Mouse (Mus musculus) megakaryocyte progenitor cell, adult 5-6 weeks (primary cell): ENCODE data around the gene Fyco1. TPM values are rescaled to one million over a fixed set of nuclear protein-coding genes. Genes with fewer than 3 reads are reported as not detected.
A peak's percentile ranks its signal among the peaks of the same experiment; 100 is the strongest.

Experiments used
- ATAC-seq: replicated peaks from 2 replicates; pipeline ENCODE4 v1.8.0; 2016; ENCODE audit warnings: mild to moderate bottlenecking, moderate TSS enrichment, inconsistent platforms; ENCODE audit not compliant: poor library complexity
- total RNA-seq, 2 experiments: library from RNA; stranded (forward) in 1 of 2; stranded (reverse) in 1 of 2; fragments of 157-497, 149-512 nt in 1 of 2; fragments of 200-1000 nt in 1 of 2; gene quantifications; 2 replicates each; pipeline versions ENCODE4 v1.2.3 to v1.2.4; 2015 to 2017

The Fyco1 gene
- total RNA-seq (2015) (13.0 and 16.4 TPM in 2 replicates), total RNA-seq (2017) (10.9 and 14.6 TPM in 2 replicates)

GRCm38 (mm10) chr9:123851713-123852448, at the start of gene Fyco1:
Gene Fyco1, minus strand, starts transcription at chr9:123851899.
- peak; percentile 86 for ATAC-seq

- ATAC-seq, result no peak
These were observed 20.4 kb upstream of the Fyco1 start for GRCm38 (mm10) chr9:123872049-123872448.

- ATAC-seq, result peak; percentile 80
These were observed 17.6 kb upstream of the Fyco1 start for GRCm38 (mm10) chr9:123869167-123869784.

DNA sequence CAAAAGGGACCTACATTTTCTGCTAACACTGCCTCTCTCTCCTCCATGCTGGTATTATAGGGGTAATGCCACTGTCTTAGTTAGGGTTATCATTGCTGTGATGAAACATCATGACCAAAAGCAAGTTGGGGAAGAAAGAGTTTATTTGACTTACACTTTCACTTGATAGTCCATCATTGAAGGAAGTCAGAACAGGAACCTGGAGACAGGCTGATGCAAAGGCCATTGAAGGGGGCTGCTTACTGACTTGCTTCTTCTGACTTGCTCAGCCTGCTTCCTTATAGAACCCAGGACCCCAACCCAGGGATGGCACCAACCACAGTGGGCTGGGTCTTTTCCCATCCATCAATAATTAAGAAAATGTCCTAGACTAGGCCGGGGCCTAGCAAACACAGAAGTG, 11.9 kb upstream of the Fyco1 start:
- peak; percentile 60 for ATAC-seq

DNA sequence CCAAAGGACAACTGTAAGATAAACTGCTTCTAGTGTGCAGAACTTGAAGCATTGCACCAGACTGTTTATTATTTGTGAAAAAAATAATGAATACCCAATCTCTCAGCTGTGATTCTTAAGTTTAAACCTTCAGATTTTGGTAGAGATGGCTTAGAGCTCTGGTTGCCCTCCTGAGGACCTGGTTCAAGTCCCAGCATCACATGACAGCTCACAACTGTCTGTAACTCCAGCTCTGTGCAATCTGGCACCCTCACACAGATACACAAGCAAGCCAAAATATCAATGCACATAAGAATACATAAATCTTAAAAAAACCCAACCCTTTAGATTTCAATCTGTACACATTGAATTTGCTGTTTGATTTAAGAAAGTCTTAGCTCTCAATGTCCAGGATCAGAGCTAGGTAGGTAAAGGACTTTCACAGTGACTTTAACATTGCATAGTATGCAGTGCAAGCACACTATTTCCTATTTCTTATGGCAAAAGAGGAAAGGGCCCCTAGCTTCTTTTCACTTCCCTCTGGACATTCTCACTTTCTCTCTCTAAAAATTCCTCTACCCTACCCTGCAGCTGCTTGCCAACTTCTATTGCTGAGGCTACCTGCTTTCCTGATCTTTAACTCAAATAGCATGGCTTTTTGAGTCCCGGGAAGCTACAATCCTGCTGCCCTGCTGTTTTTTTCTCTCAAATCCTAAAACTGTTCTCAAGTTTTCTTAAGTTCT, 11.4 kb upstream of the Fyco1 start:
- peak; percentile 70 for ATAC-seq

GRCm38 (mm10) chr9:123861929-123862328, 10.2 kb upstream of the Fyco1 start, which contains the start of gene Xcr1:
Gene Xcr1, minus strand, starts transcription at chr9:123862029.
- ATAC-seq, result no peak

DNA sequence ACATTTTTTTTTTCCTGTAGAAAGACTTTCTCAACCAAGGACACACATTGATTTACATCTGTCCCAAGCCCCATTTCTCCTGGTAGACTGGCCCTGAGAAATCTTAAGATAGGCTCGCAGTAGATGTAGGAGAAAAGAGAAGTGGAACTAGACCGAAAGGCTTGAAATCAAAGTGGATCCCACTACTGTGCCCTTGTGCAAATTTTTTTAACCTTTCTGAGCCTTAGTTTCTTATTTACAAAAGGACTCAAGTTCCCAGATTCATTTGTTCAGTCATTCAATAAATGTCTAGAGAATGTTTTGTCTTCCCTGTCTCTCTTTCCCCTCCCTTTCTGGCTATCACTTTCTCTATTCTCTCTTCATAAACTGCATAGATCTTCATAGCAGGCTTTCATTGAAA, 5.1 kb upstream of the Fyco1 start:
- ATAC-seq, result no peak

DNA sequence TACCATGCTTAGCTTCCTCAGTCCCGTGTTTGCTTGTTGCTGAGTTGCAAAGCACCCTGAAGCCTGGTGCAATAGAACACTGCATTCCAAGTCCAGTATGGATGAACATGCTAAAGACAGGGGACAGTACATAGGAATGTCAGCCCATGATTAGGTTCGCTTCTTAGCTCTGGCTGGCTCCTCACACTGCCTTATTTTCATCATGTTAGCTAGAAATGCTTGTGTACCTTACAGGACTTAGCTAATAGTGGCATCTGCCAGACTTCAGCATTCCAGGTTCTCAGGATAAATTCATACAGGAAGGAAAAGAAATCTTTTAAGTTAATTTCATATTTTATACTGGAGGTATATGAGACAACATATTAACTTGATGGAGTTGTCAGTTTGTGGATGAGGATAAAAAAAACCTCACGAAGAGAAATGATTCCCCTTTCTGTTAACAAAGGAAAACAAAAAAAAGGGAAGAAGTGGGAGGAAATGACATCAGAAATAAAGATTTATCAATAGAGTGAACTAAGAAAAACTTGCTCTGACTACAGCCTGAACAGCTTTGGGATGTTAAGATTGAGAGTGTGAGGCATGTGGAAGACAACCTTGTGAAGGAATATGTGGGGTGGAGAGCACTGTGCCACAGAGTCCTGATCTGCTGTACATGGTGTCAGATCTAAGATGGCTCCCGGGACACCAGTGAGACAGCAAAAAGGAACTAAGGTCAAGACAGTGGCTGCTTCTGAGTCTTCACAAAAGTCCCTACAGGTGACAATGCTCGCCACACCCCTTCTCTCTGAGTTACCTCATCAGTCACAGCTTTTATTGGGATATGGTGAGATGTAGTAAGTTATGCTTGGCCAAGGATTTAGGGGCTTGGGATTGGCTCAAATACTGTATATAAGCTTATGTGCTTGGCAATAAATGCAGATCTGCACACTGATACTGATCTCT, 1.0 kb upstream of the Fyco1 start:
- no peak for ATAC-seq

GRCm38 (mm10) chr9:123851062-123851712, 512 bp downstream of the Fyco1 start:
- peak; percentile 58 for ATAC-seq

- peak; percentile 33 for ATAC-seq
These were observed 1.0 kb downstream of the Fyco1 start for GRCm38 (mm10) chr9:123850705-123851061.

GRCm38 (mm10) chr9:123849976-123850695, 1.6 kb downstream of the Fyco1 start:
- ATAC-seq, result no peak

- peak; percentile 41 for ATAC-seq
These were observed 5.2 kb downstream of the Fyco1 start for GRCm38 (mm10) chr9:123846490-123846889.

GRCm38 (mm10) chr9:123845120-123845519, 6.6 kb downstream of the Fyco1 start:
- peak; percentile 61 for ATAC-seq

DNA sequence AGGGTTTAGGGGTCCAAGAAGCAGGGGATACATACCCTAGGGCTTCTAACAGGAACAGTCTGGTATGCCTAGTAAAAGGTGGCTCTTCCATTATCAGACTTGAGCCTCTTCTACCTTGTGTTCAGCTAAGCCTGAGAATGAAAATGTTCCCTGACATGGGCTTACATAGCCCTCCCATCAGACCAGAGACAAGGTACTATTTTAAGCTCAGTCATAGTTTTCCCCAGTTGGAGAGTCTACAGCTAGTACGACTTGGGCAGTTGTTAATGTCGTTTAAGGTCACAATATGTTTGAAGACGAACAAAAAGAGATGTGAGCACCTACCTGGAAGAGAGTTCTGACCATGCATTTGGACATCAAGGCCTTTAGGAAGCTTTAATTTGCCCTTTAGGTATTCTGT, 7.2 kb downstream of the Fyco1 start:
- no peak for ATAC-seq

GRCm38 (mm10) chr9:123840243-123840642, 11.5 kb downstream of the Fyco1 start:
- ATAC-seq, result peak; percentile 70

- ATAC-seq, result no peak
These were observed 15.8 kb downstream of the Fyco1 start for GRCm38 (mm10) chr9:123835851-123836250.

GRCm38 (mm10) chr9:123828916-123829315, 22.8 kb downstream of the Fyco1 start:
- no peak for ATAC-seq

DNA sequence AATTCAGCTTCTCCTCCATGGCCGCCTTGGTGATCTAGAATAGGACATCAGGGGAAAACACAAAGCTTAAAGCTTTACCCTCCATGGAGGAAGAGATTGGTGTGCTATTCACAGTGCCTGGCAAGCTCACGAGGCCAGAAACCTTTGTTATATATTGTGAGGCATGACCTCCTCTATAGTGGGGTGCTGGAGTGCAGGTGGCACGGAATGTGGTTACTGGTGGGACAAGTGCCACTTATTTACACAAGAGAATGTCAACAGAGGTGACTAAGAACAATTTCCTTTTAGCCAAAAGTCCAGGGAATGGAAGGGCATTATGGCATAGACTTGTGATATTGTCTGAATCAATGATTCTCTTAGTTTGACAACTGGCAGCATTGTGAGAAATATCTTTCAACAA, 25.1 kb downstream of the Fyco1 start:
- no peak for ATAC-seq

DNA sequence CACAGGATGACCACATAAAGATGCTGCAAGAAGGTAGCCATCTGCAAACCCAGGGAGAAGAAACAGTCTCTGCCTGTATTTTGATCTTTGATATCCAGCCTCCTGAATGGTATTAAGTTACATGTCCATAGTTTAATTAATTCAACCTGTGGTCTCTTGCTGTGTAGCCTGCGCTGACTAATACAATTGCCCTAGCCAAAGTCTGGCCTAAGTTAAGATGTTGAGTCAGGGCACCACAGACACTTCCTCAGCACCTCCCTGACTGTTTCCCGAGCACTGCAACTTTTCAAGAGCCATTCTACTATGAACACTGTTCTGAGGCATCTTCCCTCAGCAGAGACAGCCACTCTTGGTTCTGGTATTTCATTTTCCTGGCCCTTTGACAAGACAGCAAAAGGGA, 33.1 kb downstream of the Fyco1 start:
- ATAC-seq, result no peak

GRCm38 (mm10) chr9:123815996-123816395, 35.7 kb downstream of the Fyco1 start:
- ATAC-seq, result no peak
